Mouse (Mus musculus) heart, embryonic 14.5 days (tissue): ENCODE measurements around the gene Lman1l. TPM values are rescaled to one million over a fixed set of nuclear protein-coding genes. Genes with fewer than 3 reads are reported as not detected.

Source experiments
- ATAC-seq: fragments of 200-750 bp; cut with Nextera tagmentation; 2 replicates; pipeline ENCODE4 v1.8.0; 2017; ENCODE audit warnings: low read depth, moderate TSS enrichment; ENCODE audit not compliant: insufficient number of reproducible peaks, insufficient read depth, low FRiP score
- H3K27ac ChIP-seq, 2 experiments: fragments of 200-500 bp in 1 of 2; fragments of 300-500 bp in 1 of 2; sonication (generic) in 1 of 2; replicated peaks in 1 of 2; 2 replicates each; pipeline ENCODE4 v1.5.1; 2012 to 2014; ENCODE audit warnings: low read depth in 2 of 2, low read length in 2 of 2, control low read depth in 1 of 2, mild to moderate bottlenecking in 1 of 2, mixed read lengths in 1 of 2; ENCODE audit not compliant: control insufficient read depth in 1 of 2, insufficient read depth in 1 of 2
- H3K27me3 ChIP-seq: fragments of 300-500 bp; sonication (generic); 2 replicates; pipeline ENCODE4 v1.6.1; 2014; ENCODE audit warnings: mild to moderate bottlenecking, low read length, control low read depth; ENCODE audit not compliant: control insufficient read depth, insufficient read depth
- H3K36me3 ChIP-seq: fragments of 300-500 bp; sonication (generic); 2 replicates; pipeline ENCODE4 v1.6.1; 2014; ENCODE audit warnings: mild to moderate bottlenecking, control low read depth, low read length, mixed read lengths; ENCODE audit not compliant: control insufficient read depth, insufficient read depth
- H3K4me1 ChIP-seq, 2 experiments: fragments of 200-500 bp in 1 of 2; fragments of 300-500 bp in 1 of 2; sonication (generic) in 1 of 2; 2 replicates each; pipeline ENCODE4 v1.6.1; 2012 to 2014; ENCODE audit warnings: low read length in 2 of 2, control low read depth in 1 of 2, mixed read lengths in 1 of 2; ENCODE audit not compliant: control insufficient read depth in 2 of 2, insufficient read depth in 2 of 2
- H3K4me2 ChIP-seq: fragments of 300-500 bp; sonication (generic); 2 replicates; pipeline ENCODE4 v1.6.1; 2014; ENCODE audit warnings: mild to moderate bottlenecking, low read length
- H3K4me3 ChIP-seq, 2 experiments: fragments of 200-500 bp in 1 of 2; fragments of 300-500 bp in 1 of 2; sonication (generic) in 1 of 2; 2 replicates each; pipeline ENCODE4 v1.5.1; 2012 to 2014; ENCODE audit warnings: low read length in 2 of 2, mild to moderate bottlenecking in 2 of 2, control low read depth in 1 of 2, low read depth in 1 of 2, moderate library complexity in 1 of 2; ENCODE audit not compliant: control insufficient read depth in 1 of 2, insufficient read depth in 1 of 2
- H3K9ac ChIP-seq: fragments of 300-500 bp; sonication (generic); 2 replicates; pipeline ENCODE4 v1.6.1; 2014; ENCODE audit warnings: mild to moderate bottlenecking, low read length
- H3K9me3 ChIP-seq: fragments of 300-500 bp; sonication (generic); 2 replicates; pipeline ENCODE4 v1.6.1; 2016; ENCODE audit warnings: low read length, control low read depth; ENCODE audit not compliant: control insufficient read depth
- WGBS: fragments of 180-500 bp; shearing (Covaris S2); extraction: QIAGEN DNeasy Blood & Tissue Kit; methylation state at CpG from one replicate; pipeline ENCODE4 v1.1.7; 2014; 5-methylcytosine and 5-hydroxymethylcytosine counted together
- polyA plus RNA-seq: library from polyadenylated mRNA; unstranded; fragments of >200 nt; fragmentation: Nextera tagmentation; extraction: Ambion mirVana; gene quantifications from 2 replicates; pipeline ENCODE4 v1.2.1, GENCODE M21; 2014

Gene Lman1l
- polyA plus RNA-seq, 1 experiment from 2014 or later = 0.12 TPM

- WGBS = 83% methylated on average over 6 of the region's 6 CpGs
- no peak overlapping the region for H3K4me2 ChIP-seq
- H3K27me3 ChIP-seq = no peaks in the 10 kb centered on the region
- H3K27ac ChIP-seq = no peak overlapping the region
- no peak overlapping the region for H3K9ac ChIP-seq
- no peak overlapping the region for H3K4me3 ChIP-seq
- peaks cover 5 to 8% of the 10 kb centered on the region in 2 experiments; a peak in 3 of 4 replicates for H3K4me1 ChIP-seq
- no peak for ATAC-seq
- H3K9me3 ChIP-seq = no peaks in the 10 kb centered on the region
- H3K36me3 ChIP-seq = peaks cover 17% of the 10 kb centered on the region
These were observed 52.1 kb downstream of the Lman1l start for GRCm38 (mm10) chr9:57568500-57568899.

- no peak overlapping the region for H3K9ac ChIP-seq
- WGBS = 57% methylated on average over 8 of the region's 8 CpGs
- no peak overlapping the region for H3K4me2 ChIP-seq
- no peak overlapping the region for H3K4me3 ChIP-seq
- H3K4me1 ChIP-seq = peaks cover 8 to 21% of the 10 kb centered on the region in 2 experiments
- no peaks in the 10 kb centered on the region for H3K27me3 ChIP-seq
- no peaks in the 10 kb centered on the region for H3K9me3 ChIP-seq
- peaks cover 17% of the 10 kb centered on the region for H3K36me3 ChIP-seq
- no peak overlapping the region for H3K27ac ChIP-seq
- ATAC-seq = no peak
These were observed 53.7 kb downstream of the Lman1l start for GRCm38 (mm10) chr9:57566846-57567245.

GRCm38 (mm10) chr9:57565741-57566221, 54.8 kb downstream of the Lman1l start:
- peaks cover 11 to 28% of the 10 kb centered on the region in 2 experiments for H3K4me1 ChIP-seq
- H3K9me3 ChIP-seq = no peaks in the 10 kb centered on the region
- H3K9ac ChIP-seq = 0 out of 2 replicates have a peak overlapping the region, but pooled peaks have one; percentile 8
- 40% methylated on average over 10 of the region's 10 CpGs for WGBS
- no peaks in the 10 kb centered on the region for H3K27me3 ChIP-seq
- peak overlapping the region in 1 of 2 experiments; percentile 30; a peak in 1 of 4 replicates for H3K27ac ChIP-seq
- ATAC-seq = no peak
- H3K36me3 ChIP-seq = peaks cover 17% of the 10 kb centered on the region
- no peak overlapping the region for H3K4me3 ChIP-seq
- H3K4me2 ChIP-seq = no peak overlapping the region

GRCm38 (mm10) chr9:57564609-57565008, 56.0 kb downstream of the Lman1l start:
- ATAC-seq = no peak
- H3K4me2 ChIP-seq = no peak overlapping the region
- H3K27ac ChIP-seq = no peak overlapping the region
- H3K9me3 ChIP-seq = no peaks in the 10 kb centered on the region
- peaks cover 17% of the 10 kb centered on the region for H3K36me3 ChIP-seq
- no peaks in the 10 kb centered on the region for H3K27me3 ChIP-seq
- peaks cover 11 to 33% of the 10 kb centered on the region in 2 experiments for H3K4me1 ChIP-seq
- H3K9ac ChIP-seq = no peak overlapping the region
- H3K4me3 ChIP-seq = no peak overlapping the region
- WGBS = 89% methylated on average over 6 of the region's 6 CpGs

GRCm38 (mm10) chr9:57562896-57563372, 57.6 kb downstream of the Lman1l start:
- Histone ChIP-seq H3K27ac (peak overlapping the region; percentile 44 to 51; a peak in 3 of 4 replicates), H3K36me3 (peaks cover 3% of the 10 kb centered on the region; the same call in 1 of the 2 replicates), H3K27me3 (no peaks in the 10 kb centered on the region), H3K4me2 (peak overlapping the region; percentile 36; the same call in 1 of the 2 replicates), H3K4me1 (peaks cover 11 to 33% of the 10 kb centered on the region in 2 experiments), H3K9me3 (no peaks in the 10 kb centered on the region), H3K4me3 (no peak overlapping the region), H3K9ac (peak overlapping the region; percentile 46; the same call in 1 of the 2 replicates)
- ATAC-seq = no peak
- 55% methylated on average over 4 of the region's 4 CpGs for WGBS

GRCm38 (mm10) chr9:57561711-57562099, 58.9 kb downstream of the Lman1l start:
- Histone ChIP-seq H3K4me3 (peak overlapping the region; percentile 64 to 97; a peak in 3 of 4 replicates), H3K4me1 (peaks cover 11 to 33% of the 10 kb centered on the region in 2 experiments), H3K9me3 (no peaks in the 10 kb centered on the region), H3K27ac (no peak overlapping the region), H3K4me2 (peak overlapping the region; percentile 95), H3K36me3 (no peaks in the 10 kb centered on the region), H3K27me3 (no peaks in the 10 kb centered on the region), H3K9ac (peak overlapping the region; percentile 73)
- 78% methylated on average over 13 of the region's 13 CpGs for whole genome bisulfite sequencing
- no peak for ATAC-seq

GRCm38 (mm10) chr9:57560861-57561710, 59.5 kb downstream of the Lman1l start, which contains the start of gene Scamp2:
Scamp2 (plus strand) TSS chr9:57560943.
- WGBS = 1% methylated on average over 37 of the region's 37 CpGs

More at GRCm38 (mm10) chr9:57560861-57561710, 59.5 kb downstream of the Lman1l start, which contains the start of gene Scamp2:
- H3K9ac ChIP-seq = peak within 1 kb of the TSS; percentile 73
- peak within 1 kb of the TSS; percentile 34 to 84; a peak in 3 of 4 replicates for H3K27ac ChIP-seq
- no peaks in the 10 kb centered on the region for H3K27me3 ChIP-seq
- H3K4me3 ChIP-seq = peak within 1 kb of the TSS; percentile 64 to 97
- no peaks in the 10 kb centered on the region for H3K9me3 ChIP-seq
- peak; percentile 96 for ATAC-seq
- peaks cover 11 to 30% of the 10 kb centered on the region in 2 experiments for H3K4me1 ChIP-seq
- H3K4me2 ChIP-seq = peak within 1 kb of the TSS; percentile 95
- no peaks in the 10 kb centered on the region for H3K36me3 ChIP-seq
